Mouse (Mus musculus) neural tube, postnatal 0 days (tissue): ENCODE results near the gene Xylt1. TPM values are rescaled to one million over a fixed set of nuclear protein-coding genes. Genes with fewer than 3 reads are reported as not detected.

Source experiments
- polyA plus RNA-seq: library from polyadenylated mRNA; unstranded; fragments of >200 nt; fragmentation: Nextera tagmentation; extraction: Ambion mirVana; gene quantifications from 2 replicates; pipeline ENCODE4 v1.2.1, GENCODE M21; 2015

Xylt1 gene
- 2.8 and 2.9 TPM in 2 replicates for polyA plus RNA-seq

GRCm38 (mm10) chr7:117380418-117381187, at the start of gene Xylt1:
Gene Xylt1, plus strand, starts transcription at chr7:117380979.

